Mouse (Mus musculus) megakaryocyte, embryonic 14.5 days (primary cell): ENCODE measurements around the gene Ctrc.

Experiments used
- FLI1 ChIP-seq: IDR thresholded peaks from 2 replicates; pipeline ENCODE4 v1.6.1; 2012; ENCODE audit warnings: low read length, inconsistent platforms, mixed read lengths
- GATA1 ChIP-seq: IDR thresholded peaks from 3 replicates; pipeline ENCODE4 v1.6.1; 2012; ENCODE audit warnings: mixed read lengths, low read length, inconsistent platforms, borderline replicate concordance

GRCm38 (mm10) chr4:141875481-141876108 lies 29.4 kb upstream of the Ctrc start:
- TF ChIP-seq GATA1 (no peak), FLI1 (no peak)
